Mouse (Mus musculus): Measurements from ENCODE around the gene Ppp6r1.

The Ppp6r1 gene

DNA sequence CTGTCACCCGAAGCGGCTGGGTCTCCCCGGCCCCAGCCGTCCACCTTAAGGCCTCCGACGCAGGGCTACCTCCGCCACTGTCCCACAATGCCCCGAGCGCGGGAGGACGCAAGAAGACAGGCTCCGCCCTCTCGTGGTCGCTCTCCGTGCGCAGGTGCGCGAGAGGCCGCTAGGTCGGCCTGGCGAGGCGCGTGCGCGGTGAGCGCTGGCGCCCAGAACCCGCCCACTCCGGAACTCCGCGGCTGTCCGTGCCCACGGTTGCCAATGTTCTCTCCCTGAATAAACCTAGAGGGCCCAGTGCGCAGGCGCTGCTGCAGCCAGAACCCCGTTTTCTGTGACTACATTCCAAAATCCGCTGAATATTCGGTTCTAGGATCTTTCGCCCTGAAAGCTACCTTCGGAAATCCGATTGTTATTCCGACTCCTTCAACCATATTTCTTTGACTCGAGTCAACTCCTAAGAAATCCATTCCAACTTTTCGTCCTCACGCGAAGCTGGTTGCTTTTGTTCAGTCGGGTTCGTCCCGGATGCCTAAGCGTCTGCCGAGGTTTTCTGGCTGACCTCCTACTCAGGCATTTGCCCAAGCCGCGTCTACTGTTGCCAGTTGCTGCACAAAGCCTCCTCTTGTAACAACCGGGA is at the start of gene Ppp6r1:
Gene Ppp6r1, minus strand, starts transcription at position 108 of the 640 bp plus-strand sequence.
- peak; percentile 93 for DNase-seq (ENCODE audit: low read depth)

DNA sequence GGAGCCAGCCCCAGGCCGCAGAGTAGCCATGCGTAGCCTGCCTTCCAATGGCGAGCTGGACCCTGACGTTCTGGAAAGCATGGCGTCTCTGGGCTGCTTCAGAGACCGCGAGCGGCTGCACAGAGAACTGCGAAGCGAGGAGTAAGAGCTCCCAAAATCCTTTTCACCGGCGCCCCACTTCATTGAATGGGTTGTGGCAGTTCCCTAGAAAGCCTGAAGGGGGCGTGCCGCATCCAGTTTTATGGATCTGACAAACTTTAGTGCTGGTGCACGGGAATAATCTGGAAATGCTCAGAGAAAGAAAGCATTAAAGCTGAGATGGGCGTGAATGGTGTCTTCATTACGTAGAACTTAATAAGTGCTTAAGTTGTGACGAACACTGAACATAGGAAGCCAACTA is 46.3 kb upstream of the Ppp6r1 start:
- peak; percentile 64 for DNase-seq (ENCODE audit: low read depth)

DNA sequence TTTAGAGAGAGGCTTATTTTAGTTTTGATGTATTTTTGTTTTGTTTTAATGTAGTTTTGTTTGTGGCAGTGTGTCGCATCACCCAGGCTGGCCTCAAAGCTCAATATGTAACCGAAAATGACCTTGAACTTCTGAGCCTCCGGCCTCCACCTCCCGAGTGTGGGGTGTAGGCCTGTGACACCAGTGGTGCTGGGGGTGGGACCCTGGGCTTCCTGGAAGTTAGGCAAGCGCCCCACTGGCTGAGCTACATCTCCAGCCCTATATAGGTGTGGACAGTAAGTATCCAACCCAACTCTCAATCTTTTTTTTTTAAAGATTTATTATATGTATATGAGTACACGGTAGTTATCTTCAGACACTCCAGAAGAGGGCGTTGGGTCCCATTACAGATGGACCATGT is 44.4 kb upstream of the Ppp6r1 start:
- DNase-seq (ENCODE audit: low read depth), result no peak

DNA sequence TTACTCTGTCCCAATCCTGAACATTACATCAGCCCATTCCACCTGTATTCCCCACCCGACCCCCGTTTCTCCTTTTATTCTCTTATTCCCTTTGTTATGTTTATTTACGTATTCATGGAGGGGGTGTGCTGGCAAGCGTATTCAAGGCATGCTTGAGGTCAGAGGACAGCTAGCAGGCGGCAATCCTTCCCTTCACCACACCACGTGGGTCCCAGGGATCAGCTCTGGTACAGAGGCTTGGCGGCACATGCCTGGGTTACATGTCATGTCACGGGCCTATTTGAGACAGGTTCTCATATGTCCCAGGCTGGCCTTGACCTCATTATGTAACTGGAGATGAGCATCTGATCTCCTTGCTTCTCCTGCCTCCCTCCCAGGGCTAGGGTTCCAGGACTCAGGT is 43.5 kb upstream of the Ppp6r1 start:
- DNase-seq (ENCODE audit: low read depth), result no peak

DNA sequence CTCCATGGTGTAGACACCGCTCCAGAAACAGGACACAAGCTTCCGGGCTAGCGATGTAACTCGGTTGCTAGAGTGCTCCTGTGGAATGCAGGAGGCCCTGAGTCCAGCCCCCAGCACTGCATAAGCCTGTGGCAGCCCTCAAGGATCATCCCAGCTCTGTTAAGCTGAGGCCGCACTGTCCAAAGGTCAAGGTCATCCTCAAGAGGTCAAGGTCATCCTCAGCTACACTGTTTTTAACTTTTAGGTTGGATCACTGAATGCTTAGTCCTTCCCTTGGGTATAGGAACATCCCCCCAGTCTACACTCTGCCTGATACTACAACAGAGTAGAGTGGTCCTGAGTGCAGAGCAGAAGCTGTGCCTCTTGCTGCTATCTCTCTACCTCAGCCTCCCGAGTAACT is 34.2 kb upstream of the Ppp6r1 start:
- no peak for DNase-seq (ENCODE audit: low read depth)

DNA sequence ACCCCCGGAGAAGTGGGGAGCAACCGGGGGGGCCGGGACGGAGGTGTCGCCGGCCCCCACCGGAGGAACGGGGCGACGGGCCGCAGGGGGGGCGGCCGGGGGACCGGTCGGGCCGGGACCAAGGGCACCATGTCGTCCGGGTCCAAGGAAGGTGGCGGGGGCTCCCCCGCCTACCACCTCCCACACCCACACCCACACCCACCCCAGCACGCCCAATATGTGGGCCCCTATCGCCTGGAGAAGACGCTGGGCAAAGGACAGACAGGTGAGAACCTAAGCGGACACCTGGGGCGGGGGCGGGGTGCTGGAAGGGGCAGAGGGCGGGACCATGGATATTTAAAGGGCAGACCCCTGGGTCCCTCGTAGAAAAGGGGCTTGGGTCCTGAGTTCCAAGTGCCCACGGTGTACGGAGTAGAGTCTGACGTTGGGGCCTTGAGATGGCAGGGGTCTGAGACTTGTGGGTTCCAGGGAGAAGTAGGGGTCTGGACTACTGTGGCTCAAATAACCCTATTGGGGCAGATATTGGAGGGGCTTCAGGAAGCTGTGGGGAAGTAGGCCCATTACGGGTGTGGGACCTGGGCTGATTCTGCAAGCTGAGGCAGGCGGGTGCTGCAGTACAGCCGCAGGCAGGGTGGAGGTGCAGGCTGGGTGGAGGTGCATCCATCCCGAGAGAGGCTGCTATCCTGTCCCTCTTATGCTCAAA is 32.3 kb upstream of the Ppp6r1 start:
- no peak for DNase-seq (ENCODE audit: low read depth)

DNA sequence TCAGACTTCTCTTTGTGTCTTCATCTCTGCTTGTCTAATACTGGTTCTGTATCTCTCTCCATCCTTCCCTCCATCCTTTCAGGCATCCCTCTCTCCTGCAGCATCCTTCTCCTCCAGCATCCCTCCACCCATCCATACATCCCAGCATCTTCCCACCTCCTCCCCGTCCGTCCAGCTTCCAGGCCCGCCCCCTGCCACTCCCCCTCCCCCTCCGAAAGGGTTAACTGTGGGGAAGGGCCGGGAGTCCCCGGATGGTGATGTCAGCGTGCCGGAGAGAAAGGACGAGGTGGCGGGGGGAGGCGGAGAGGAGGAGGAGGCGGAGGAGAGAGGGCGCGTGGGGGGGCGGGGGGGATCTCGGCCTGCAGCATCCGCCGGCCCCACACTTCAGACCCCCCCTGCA is 31.6 kb upstream of the Ppp6r1 start, which contains the start of gene Brsk1:
Gene Brsk1, plus strand, starts transcription at position 218 of the 400 bp plus-strand sequence.
- no peak for DNase-seq (ENCODE audit: low read depth)

DNA sequence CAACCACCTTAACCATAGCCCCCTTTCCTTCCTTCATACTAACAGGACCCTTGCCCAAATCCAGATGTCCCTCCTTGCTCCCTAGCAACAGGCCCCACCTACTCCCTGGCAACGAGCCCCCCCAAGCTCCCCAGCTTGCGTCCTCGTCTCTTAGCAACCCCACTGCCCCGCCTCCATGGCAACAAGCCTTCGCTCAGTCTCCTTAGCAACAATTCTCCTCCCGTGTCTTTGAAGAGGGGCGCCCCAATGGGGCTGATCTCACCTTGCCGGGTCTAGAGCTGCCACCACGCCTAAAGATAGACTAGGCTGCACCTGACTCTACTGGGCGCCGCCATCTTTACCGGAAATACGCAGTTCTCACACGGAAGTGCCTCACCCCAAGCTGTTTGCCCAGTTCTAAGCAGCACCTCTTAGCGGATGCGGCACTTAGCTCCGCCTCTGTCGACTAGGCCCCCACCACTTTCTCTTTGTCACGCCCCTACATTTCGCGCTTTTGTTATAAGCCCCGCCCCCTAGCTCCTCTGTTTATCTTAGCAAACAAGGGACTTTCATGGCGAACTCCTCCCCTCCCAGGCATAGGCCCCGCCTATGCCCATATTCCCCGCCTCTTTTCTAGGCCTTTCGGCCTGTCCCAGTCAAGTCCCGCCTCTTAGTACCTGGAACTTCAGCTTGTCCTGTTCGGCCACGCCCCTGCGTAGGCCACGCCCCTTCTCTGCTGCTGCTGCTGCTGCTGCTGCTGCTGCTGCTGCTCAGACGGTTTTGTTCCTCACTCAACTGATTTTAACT is 26.0 kb upstream of the Ppp6r1 start, which contains the start of gene Hspbp1:
Gene Hspbp1, minus strand, starts transcription at position 437 of the 786 bp plus-strand sequence.
- peak; percentile 97 for DNase-seq (ENCODE audit: low read depth)

DNA sequence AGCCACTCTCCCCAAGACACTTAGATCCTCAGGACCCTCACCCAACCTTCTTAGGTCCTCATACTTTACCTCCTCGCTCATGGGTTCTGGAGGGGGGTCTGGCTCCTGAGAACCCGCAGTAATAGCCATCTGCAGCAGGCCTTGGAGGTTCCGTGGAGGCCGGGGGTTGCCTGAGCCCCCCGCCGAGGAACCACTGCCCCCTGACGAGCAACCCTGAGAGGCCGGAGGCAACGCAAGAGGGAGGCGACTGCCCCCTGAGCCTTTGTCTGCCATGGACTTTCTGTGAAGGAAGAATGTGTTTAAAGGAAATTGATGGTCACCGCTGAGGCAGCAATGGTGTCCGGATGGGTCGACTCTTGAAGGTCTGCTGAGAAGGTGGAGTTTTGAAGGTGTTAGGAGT is 25.4 kb upstream of the Ppp6r1 start:
- no peak for DNase-seq (ENCODE audit: low read depth)

DNA sequence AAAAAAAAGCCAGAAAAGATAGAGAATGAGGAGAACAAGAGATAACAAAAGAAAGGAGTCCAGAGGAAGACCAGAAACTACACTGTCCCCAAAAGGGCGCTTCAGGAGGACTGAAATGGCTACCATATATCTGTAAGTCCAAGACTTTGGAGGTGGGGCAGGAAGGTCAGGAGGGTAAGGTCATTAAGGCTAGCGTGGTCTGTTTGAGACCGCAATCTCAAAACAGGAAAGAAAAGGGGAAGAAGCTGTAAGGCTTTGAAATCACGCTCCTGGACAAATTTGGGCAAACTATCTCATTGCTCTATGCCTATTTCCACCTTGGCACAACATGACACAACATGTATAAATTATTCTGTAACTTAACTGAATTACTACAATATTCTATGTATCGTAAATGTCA is 24.5 kb upstream of the Ppp6r1 start:
- no peak for DNase-seq (ENCODE audit: low read depth)

DNA sequence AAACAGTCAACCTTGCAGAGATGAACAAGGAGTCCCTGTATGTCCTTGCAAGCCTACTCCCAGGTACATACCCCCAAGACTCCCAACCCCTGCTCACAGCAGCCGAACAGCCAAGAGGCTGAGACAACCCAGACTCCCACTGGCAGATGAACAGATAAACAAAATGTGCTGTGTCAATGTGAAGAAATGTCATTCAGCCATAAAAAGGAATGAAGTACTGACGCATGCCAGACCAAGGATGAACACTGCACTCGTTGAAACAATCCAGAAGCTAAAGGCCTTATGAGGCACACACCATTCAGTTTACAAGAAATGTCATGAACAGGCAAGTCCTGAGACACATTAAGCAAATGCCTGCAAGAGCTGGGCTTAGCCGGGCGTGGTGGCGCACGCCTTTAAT is 16.4 kb upstream of the Ppp6r1 start:
- DNase-seq (ENCODE audit: low read depth), result no peak

DNA sequence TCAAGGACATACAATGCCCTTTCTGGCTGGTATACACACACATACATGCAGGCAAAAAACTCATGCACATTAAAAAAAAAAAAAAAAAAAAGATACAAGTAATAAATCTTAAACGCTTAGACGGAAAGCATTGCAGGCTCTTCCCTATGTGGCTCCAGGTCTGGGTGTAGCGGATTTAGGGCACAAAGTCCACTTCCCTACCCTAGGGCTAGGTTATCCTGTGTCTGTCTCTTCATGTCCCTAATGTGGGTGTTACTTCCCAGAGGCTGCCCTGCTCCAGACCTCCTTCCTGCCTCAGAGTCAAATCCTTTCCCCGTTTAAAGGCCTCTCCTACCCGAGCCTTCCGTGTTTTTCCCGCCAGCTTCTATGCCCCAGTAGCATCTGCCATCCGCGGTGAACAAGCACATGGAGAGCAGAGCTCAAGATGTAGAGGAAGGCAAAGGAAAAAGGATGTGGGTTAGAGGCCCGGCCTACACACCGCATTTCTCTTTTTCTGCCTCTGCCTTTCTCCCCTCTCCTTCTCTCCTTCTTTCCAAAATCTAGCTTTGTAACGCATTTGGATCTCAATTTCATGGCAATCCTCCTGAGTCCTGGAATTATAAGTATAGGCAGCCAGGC is 15.4 kb upstream of the Ppp6r1 start:
- DNase-seq (ENCODE audit: low read depth), result no peak

DNA sequence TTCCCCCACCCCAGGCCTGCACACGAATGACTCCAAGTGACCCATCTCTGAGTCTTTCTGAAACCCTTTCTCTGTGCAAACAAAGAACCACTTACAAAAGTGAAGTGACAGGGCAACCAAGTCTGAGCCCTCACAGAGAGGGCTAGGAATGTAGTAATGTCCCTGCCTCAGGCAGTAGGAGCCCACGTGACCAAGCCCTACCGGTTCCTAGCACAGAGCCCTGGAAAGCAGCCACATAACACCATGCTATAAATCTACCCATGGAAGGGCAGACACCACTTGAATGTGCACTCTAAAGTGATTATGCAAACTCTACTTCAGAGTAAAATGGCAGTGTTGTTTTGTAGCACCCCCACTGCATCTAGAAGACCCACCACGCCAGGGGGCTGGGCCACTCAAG is 13.1 kb upstream of the Ppp6r1 start:
- DNase-seq (ENCODE audit: low read depth), result no peak

DNA sequence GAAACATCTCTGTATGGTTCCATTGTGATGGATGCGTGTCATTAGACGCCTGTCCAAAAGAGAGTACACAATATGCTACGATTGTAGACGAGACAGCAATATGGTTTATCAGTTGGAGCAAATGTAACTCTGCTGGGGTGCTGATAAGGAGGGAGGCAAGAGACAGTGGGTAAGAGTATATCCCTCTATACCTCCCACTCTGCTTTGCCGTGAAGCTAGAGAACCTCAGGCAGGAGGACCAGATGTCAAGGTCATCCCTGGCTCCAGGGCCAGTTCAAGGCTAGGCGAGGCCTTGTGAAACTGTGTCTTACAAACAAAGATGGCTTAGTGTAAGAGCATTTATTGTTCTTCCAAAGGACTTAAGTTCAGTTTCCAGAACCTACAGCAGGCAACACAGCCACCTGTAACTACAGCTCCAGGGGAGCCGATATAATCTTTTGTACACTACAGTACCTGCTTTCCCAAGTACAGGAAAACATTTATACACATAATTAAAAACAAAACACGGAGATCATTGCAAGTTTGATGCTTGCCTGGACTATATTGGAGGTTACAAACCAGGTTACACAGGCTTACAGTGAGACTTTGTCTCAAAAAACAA is 11.9 kb upstream of the Ppp6r1 start:
- DNase-seq (ENCODE audit: low read depth), result no peak

DNA sequence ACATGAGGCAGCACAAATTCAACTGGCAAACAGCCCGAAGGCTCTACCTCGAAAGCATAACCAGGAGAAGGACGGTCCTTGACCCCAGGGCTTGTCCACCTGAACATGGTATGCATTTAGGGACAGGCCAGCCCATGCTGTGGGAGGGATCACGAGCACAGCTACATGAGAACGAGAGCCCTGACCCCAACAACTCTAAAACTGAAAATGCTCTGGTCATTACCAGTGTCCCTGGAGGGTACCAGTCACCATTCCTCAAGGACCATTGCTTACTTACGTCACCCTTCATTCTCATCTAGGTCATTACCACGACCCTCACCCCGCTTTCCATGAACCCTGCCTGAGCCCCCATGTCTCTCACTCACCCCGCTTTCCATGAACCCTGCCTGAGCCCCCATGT is 10.3 kb upstream of the Ppp6r1 start:
- no peak for DNase-seq (ENCODE audit: low read depth)

DNA sequence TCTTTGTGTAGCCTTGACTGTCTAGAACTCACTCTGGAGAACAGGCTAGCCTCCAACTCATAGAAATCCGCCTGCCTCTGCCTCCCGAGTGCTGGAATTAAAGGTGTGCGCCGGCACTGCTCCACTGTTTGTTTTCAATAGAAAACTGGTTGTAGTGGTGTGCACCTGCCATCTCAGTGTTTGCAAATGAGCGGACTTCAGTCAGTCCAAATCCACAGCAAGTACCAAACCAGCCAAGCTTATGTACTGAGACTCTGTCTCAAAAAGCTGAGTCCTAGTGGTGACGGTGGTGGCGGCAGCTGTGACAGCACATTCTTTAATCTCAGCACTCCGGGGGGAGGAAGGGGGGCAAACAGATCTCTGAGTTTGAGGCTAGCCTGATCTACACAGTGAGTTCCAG is 9.7 kb upstream of the Ppp6r1 start:
- no peak for DNase-seq (ENCODE audit: low read depth)

DNA sequence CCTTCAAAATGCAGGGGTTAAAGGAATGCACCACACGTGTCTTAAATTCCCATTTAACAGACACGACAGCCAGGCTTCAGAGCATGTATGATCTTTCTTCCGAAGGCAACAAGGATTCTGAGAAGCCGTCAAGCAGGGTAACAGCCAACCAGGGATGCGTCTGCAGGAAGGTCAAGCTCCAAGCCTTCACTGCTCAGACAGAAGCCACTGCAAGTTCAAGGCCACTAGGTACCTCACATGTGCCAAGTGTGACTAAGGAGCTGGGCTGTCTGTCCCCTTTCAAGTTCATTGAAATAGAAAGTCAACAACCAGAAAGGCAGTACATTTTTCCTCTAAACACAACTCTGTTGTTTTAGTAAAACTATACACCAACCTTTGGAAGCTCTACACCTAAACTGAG is 8.1 kb upstream of the Ppp6r1 start:
- DNase-seq (ENCODE audit: low read depth), result no peak

DNA sequence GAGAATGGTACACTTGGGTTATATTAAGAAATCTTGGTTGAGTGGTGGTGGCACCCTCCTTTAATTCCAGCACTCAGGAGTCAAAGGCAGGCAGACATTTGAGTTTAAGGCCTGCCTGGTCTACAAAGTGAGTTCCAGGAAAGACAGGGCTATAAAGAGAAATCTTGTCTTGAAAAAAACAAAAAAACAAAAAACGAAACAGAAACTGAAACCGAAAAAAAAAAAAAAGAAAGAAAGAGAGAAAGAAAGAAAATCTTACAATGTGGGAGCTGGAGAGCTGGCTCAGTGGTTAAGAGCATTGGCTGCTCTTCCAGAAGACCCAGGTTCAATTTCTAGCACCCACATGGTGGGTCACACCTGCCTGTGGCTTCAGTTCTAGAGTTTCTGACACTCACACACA is 4.9 kb upstream of the Ppp6r1 start:
- DNase-seq (ENCODE audit: low read depth), result no peak

DNA sequence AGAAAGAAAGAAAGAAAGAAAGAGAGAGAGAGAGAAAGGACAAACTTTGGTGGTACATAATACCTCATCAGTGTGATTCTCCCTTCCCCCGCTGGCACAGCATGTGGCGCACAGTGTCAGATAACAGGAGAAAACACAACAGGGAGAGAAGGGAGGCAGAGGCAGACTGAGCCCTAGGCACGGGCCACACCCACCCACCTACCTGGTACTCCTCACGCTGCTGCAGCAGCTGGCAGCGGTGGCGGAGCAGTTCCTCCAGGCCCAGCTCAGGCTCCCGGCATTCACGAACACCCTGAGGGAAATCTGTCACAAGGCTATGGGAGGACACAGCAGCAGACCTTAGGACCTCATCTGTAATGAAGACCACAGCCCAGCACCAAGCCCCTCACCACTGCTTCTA is 4.4 kb upstream of the Ppp6r1 start:
- no peak for DNase-seq (ENCODE audit: low read depth)

DNA sequence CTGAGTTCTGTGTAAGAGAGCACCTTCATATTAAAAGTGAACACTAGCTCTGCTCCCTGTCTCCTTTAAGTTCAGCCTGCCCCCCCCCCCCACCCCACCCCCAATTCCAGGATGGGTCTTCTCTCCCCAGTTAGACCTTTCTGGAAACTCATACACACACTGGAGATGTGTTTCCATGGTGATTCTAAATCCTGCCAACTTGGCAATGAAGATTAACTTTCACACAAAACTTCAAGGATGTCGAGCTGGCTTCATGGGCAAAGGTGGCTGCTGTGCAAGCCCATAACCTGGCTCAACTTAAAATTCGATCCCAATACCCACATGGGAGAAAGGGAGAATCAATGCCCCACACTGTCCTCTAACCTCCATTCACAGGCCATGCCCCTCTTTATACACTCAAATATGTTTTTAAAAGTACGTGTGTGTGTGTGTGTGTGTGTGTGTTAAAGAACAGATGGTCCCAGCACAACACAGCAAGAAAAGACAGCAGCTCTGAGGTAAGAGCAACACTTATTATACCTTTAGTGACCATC is 1.2 kb upstream of the Ppp6r1 start:
- DNase-seq (ENCODE audit: low read depth), result no peak

DNA sequence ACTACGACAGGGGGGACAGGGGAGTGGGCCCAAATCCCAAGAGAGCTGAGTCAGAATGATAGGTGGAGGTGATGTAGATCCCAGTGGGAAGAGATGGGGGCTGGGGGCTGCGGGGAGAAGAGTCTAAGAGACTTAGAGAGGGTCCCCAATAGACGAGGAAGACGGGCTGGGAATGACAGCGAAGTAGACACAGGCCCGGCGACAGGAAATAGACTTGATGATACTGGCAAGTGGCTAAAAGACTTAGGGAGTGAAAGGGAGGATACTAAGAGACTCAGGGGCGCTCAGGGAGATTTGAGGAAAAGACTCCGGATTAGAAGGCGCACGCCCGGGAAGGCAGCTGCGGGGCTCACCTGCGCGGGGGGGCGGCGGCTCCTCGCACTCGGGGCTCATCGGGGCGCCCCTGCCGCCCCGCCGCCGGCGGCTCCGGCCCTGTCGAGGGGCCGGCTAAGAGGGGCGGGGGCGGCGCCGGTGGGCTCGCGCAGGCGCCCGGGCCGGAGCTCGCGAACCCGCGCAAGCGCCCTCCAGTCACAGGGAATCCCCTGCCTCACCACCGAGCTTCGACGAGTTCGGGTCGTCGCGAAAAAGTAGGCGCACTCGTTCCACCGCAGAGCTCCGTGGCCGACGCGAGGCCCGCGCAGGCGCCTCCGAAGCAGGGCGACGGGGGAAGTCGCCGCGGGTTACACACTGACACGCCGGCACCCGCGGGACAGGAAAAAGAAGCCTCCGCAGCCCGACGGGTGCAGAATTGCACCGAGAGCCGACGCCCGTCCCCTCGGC is 501 bp downstream of the Ppp6r1 start:
- no peak for DNase-seq (ENCODE audit: low read depth)
